Mouse (Mus musculus) spleen, adult 2 months (tissue): ENCODE data around the gene Ppp1r13l. TPM values are rescaled to one million over a fixed set of nuclear protein-coding genes. Genes with fewer than 3 reads are reported as not detected.

Experiments used
- DNase-seq, 2 experiments: peaks; one replicate each; pipeline versions ENCODE4 v3.0.0 to v3.0.0-alpha.2; 2012 to 2021; ENCODE audit warnings: low spot score in 2 of 2, low read depth in 1 of 2
- H3K27ac ChIP-seq: fragments of 200-500 bp; 2 replicates; pipeline ENCODE4 v1.5.1; 2012; ENCODE audit warnings: low read length, inconsistent platforms; ENCODE audit not compliant: insufficient read depth
- H3K27me3 ChIP-seq: fragments of 200-500 bp; 2 replicates; pipeline ENCODE4 v1.6.1; 2012; ENCODE audit warnings: mild to moderate bottlenecking, moderate library complexity, low read length, inconsistent platforms; ENCODE audit not compliant: control insufficient read depth, insufficient read depth
- H3K36me3 ChIP-seq: fragments of 200-500 bp; 2 replicates; pipeline ENCODE4 v1.6.1; 2012; ENCODE audit warnings: mild to moderate bottlenecking, low read length, inconsistent platforms; ENCODE audit not compliant: control insufficient read depth, insufficient read depth
- H3K4me1 ChIP-seq: fragments of 200-500 bp; 2 replicates; pipeline ENCODE4 v1.6.1; 2011; ENCODE audit warnings: inconsistent platforms; ENCODE audit not compliant: control insufficient read depth, insufficient read depth, insufficient read length
- H3K4me3 ChIP-seq: fragments of 200-500 bp; 2 replicates; pipeline ENCODE4 v1.5.1; 2011; ENCODE audit warnings: mild to moderate bottlenecking, inconsistent platforms; ENCODE audit not compliant: insufficient read depth, insufficient read length; ENCODE audit errors: extremely low read depth
- CTCF ChIP-seq: fragments of 200-500 bp; IDR thresholded peaks from 2 replicates; pipeline ENCODE4 v1.5.1; 2011; ENCODE audit warnings: mild to moderate bottlenecking, inconsistent platforms; ENCODE audit not compliant: insufficient read depth, insufficient read length, insufficient replicate concordance; ENCODE audit errors: extremely low read depth
- POLR2A ChIP-seq: fragments of 200-500 bp; IDR thresholded peaks from 2 replicates; pipeline ENCODE4 v1.6.1; 2011; ENCODE audit warnings: low read depth, low read length, inconsistent platforms
- WGBS: fragments of 180-500 bp; shearing (Covaris S2); methylation state at CpG from one replicate; pipeline ENCODE4 v1.1.7; 2018; 5-methylcytosine and 5-hydroxymethylcytosine counted together
- polyA plus RNA-seq: library from polyadenylated mRNA; depleted of rRNA; stranded (reverse); fragments of >200 nt; gene quantifications from 2 replicates; pipeline ENCODE4 v1.2.3, GENCODE M21; 2012

The Ppp1r13l gene
- polyA plus RNA-seq, 1 experiment, result 2.2 TPM

DNA sequence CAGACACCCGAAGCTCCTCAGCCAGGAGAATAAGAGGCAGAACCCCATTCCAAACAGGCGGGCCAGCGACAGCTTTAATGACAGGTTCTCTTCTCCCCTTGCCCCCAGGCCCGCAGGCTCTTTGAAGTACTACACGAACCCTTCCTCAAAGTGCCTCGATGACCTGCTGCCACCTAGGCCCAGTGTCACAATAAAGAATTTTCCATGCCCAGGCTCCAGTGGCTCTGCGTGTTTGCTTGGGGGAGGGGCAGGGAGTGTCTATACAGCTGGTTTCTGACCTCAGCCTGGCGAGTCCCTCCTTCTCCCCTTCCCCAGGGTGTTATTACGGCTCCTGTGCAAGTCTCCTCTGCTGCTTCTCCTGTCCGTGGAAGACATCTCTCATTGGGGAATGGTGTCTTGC, 3.2 kb upstream of the Ppp1r13l start:
- WGBS, result 90% methylated on average over 10 of the region's 10 CpGs
- TF ChIP-seq CTCF, result no peak
- no peak for TF ChIP-seq POLR2A
- Histone ChIP-seq H3K27me3 (peaks cover 3% of the 10 kb centered on the region), H3K4me1 (peaks cover 8% of the 10 kb centered on the region), H3K27ac (no peak overlapping the region), H3K4me3 (no peak overlapping the region), H3K36me3 (peaks cover 7% of the 10 kb centered on the region)
- no peak for DNase-seq

DNA sequence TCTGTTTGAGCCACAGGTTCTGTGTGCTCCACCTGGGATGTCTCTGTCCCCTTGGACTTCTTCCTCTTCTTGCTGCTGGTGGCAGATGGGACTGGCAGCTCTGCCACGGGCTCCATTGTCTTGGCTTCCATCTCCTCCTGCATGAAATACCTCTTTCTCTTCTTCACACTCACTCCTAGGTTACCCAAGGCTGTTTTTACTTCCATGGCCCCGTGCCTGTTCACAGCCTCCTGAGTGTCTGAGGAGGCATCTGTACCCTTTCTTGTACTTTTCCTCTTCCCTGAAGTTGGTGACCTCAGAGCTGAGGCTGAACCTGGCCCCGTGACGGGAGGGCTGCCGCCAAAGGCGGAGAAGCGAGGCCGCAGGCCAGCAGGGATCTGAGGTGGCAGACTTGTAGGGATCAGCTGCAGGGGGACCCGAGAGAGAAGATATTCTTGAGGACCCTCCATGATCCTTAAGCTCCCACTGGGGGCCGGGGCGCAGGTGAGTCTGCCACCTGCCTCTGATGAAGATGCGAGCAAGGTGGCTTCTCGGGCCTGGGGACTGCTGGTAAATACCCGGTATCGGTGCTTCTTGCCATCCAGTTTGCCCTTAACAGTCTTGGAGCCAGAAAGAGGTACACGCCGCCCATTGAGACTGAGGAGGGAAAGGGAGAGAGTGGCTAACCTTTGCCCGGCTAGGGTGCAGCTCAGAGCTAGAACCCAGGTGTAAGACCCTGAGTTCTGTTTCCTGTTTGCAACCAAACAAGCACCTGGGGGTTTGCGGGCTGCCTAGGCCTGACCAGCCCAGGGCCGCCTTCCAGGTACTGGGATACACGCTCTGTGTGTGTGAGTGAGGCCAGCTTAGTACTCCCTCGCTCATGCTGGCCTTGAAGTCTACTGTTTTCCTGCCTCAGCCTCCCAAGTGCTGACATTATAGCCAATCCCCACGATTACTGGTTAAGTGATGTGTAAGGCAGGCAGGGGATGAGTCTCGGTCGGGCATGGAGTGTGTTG, 1.9 kb upstream of the Ppp1r13l start:
- Histone ChIP-seq H3K27me3 (peaks cover 6% of the 10 kb centered on the region), H3K27ac (no peak overlapping the region), H3K4me3 (no peak overlapping the region), H3K36me3 (peaks cover 4% of the 10 kb centered on the region), H3K4me1 (peaks cover 12% of the 10 kb centered on the region)
- TF ChIP-seq POLR2A, result no peak
- TF ChIP-seq CTCF, result no peak
- WGBS, result 91% methylated on average over 25 of the region's 25 CpGs
- no peak for DNase-seq

DNA sequence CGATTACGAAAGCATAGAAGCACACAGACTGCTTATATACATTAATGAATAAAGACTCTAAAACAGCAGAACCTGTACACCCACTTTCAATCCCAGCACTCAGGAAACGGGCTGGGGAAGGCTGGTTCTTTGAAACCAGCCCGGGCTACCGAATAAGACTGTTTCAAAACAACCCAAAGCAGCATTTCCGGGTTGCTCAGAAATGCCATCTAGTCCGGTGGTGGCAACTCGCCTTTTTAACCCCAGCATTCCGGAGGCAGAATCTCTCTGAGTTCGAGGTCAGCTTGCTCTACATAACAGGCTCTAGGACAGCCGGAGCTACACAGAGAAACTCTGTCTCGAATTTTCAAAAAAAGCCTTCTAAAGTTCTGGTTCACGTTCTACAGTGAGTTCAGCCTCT, 915 bp upstream of the Ppp1r13l start:
- peaks cover 12% of the 10 kb centered on the region for H3K4me1 ChIP-seq
- TF ChIP-seq CTCF (no peak), POLR2A (no peak)
- no peak overlapping the region for H3K27ac ChIP-seq
- WGBS, result 11% methylated on average over 13 of the region's 13 CpGs
- peaks cover 4% of the 10 kb centered on the region; the same call in 1 of the 2 replicates for H3K36me3 ChIP-seq
- H3K4me3 ChIP-seq, result peak overlapping the region; percentile 27; the same call in 1 of the 2 replicates
- DNase-seq, result no peak
- H3K27me3 ChIP-seq, result peaks cover 6% of the 10 kb centered on the region

DNA sequence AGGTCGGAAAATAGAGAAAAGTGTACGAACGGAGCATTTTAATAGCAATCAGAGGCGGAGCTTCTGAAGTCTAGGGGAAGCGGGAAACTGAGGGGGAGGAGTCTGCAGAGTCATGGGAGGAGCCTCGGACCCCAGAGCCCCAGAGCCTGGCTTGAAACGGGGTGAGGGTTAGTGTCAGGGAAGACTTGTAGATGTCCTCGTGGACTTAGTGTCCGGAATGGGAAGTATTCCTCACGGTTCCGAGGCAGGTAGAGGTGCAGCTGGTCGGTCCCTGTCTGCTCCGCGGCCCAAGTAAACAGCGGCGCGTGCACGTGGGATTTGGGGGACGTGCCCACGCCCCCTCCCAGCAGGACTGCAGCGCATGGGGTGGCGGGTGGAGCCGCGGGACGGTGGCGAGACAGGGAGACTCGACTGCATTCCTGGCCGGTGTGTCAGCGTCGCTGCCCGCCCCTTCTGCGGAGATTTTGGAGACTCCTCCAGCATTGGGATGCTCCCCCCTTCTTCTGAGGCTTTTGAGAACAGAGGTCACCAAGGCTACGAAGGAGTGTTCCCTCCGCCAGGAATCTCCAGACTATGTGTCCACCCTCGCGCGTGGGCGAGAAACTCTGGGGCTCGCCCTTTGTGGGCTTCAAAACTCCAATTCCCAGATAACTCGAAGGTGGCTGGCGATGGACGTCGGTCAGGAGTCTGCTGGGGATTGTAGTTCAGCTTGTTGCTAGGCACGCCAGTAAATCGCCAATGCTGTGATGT, 518 bp downstream of the Ppp1r13l start:
- peaks cover 12% of the 10 kb centered on the region for H3K4me1 ChIP-seq
- peak in 1 of 2 experiments; percentile 55 for DNase-seq
- under 1% methylated on average over 45 of the region's 45 CpGs for WGBS
- no peaks in the 10 kb centered on the region for H3K36me3 ChIP-seq
- no peak for TF ChIP-seq CTCF
- TF ChIP-seq POLR2A, result no peak
- peak overlapping the region; percentile 81 for H3K4me3 ChIP-seq
- H3K27me3 ChIP-seq, result peaks cover 6% of the 10 kb centered on the region
- H3K27ac ChIP-seq, result no peak overlapping the region

GRCm38 (mm10) chr7:19360944-19361343, 1.4 kb downstream of the Ppp1r13l start:
- Histone ChIP-seq H3K27me3 (peaks cover 6% of the 10 kb centered on the region), H3K4me3 (peak overlapping the region; percentile 56; the same call in 1 of the 2 replicates), H3K36me3 (no peaks in the 10 kb centered on the region), H3K27ac (no peak overlapping the region), H3K4me1 (peaks cover 12% of the 10 kb centered on the region)
- no peak for TF ChIP-seq POLR2A
- no peak for TF ChIP-seq CTCF
- DNase-seq, result peak in 1 of 2 experiments; percentile 54
- WGBS, result under 1% methylated on average over 27 of the region's 27 CpGs

DNA sequence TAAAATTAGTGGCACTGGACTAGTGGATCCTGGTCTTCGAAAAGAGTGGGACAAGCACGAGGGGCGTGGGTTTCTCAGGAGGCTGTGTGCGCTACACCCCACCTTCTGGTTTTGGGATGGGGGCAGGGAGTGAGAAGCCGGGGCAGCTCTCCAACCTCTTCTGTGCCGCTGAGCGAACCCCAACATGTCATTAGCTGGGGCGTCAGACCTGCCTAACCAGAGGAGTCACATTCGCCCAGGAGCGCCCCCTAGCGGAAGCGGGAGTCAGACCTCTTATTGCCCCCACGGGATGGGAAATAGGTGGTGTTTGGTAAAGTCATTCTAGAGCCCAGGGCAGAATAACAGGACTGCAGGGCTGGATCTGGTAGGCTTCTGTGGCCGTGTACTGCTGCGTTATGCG, 2.2 kb downstream of the Ppp1r13l start:
- TF ChIP-seq CTCF (peak; percentile 63; the same call in 1 of the 2 replicates), POLR2A (no peak)
- WGBS, result 10% methylated on average over 16 of the region's 16 CpGs
- peaks cover 12% of the 10 kb centered on the region for H3K4me1 ChIP-seq
- peaks cover 6% of the 10 kb centered on the region for H3K27me3 ChIP-seq
- DNase-seq, result peak; percentile 56 to 72
- no peak overlapping the region for H3K27ac ChIP-seq
- H3K4me3 ChIP-seq, result no peak overlapping the region
- no peaks in the 10 kb centered on the region for H3K36me3 ChIP-seq
